Mouse (Mus musculus): Measurements from ENCODE around the gene Prlr. TPM values are rescaled to one million over a fixed set of nuclear protein-coding genes. Genes with fewer than 3 reads are reported as not detected.

The Prlr gene
- polyA plus RNA-seq, 1 experiment from 2014 or later: 2.5 TPM

DNA sequence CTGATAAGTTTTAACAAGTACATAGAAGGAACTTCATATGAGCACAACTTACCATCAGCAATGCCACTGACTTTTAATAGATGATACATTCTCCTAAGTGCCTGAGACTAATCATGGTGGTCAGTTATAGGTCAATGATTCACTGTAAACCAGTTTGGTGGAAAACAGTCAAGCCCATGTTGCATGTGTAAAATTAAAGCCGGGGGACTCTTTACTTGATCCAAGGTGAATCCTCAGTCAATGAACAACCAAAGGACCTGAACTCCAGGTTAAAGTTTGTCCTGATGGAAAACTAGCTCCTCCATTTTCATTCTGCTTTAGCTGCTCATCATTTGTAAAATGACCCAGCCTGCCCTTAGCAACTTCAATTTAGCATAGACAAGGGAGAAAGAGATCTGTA, 155.5 kb downstream of the Prlr start:
- WGBS: 93% methylated on average over 1 of the region's 1 CpGs
- no peak overlapping the region for H3K9ac ChIP-seq (ENCODE audit: low read length)
- ATAC-seq (ENCODE audit: low FRiP score, low TSS enrichment) (no peak), DNase-seq (ENCODE audit: low spot score) (no peak)
- no peaks in the 10 kb centered on the region for H3K36me3 ChIP-seq (ENCODE audit: control insufficient read depth, insufficient read depth, low read length)
- no peaks in the 10 kb centered on the region for H3K4me1 ChIP-seq (replicated peaks; ENCODE audit: control insufficient read depth, insufficient read depth)
- H3K27ac ChIP-seq (replicated peaks): no peak overlapping the region
- H3K4me3 ChIP-seq (ENCODE audit: low read depth, low read length): no peak overlapping the region
- H3K9me3 ChIP-seq (ENCODE audit: control insufficient read depth, low read length): no peaks in the 10 kb centered on the region
- H3K4me2 ChIP-seq (replicated peaks; ENCODE audit: low read depth): no peak overlapping the region
- H3K27me3 ChIP-seq (ENCODE audit: control insufficient read depth, insufficient read depth, low read length): no peaks in the 10 kb centered on the region
- TF ChIP-seq EP300 (optimal IDR thresholded peaks at IDR 0.05): no peak
- no peak for TF ChIP-seq CTCF (IDR thresholded peaks at IDR 0.05; ENCODE audit: low read depth)

DNA sequence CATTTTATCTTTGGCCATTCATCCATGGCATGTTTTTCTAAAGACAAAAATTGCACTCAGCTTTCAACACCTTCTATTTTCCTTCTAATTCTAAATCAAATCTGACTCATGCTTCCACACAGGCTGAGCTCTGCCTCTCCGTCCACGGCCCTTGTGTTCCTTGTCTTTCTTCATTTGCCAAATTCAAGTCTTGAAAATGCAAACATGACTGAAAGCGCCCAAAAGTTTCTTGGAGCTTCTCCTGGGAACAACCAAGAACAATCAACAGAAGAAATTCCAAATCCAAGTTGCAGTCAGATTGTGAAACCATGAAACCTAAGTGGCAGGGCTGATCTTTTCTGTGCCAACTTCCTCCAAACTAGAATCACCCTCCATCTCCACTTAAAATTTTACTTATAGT, 161.6 kb downstream of the Prlr start:
- Histone ChIP-seq H3K27me3 (ENCODE audit: control insufficient read depth, insufficient read depth, low read length) (no peaks in the 10 kb centered on the region), H3K36me3 (ENCODE audit: control insufficient read depth, insufficient read depth, low read length) (no peaks in the 10 kb centered on the region), H3K9ac (ENCODE audit: low read length) (no peak overlapping the region), H3K4me1 (replicated peaks; ENCODE audit: control insufficient read depth, insufficient read depth) (no peaks in the 10 kb centered on the region), H3K9me3 (ENCODE audit: control insufficient read depth, low read length) (no peaks in the 10 kb centered on the region), H3K27ac (replicated peaks) (no peak overlapping the region), H3K4me2 (replicated peaks; ENCODE audit: low read depth) (no peak overlapping the region), H3K4me3 (ENCODE audit: low read depth, low read length) (no peak overlapping the region)
- 49% methylated on average over 3 of the region's 3 CpGs for WGBS
- ATAC-seq (ENCODE audit: low FRiP score, low TSS enrichment) (no peak), DNase-seq (ENCODE audit: low spot score) (no peak)
- no peak for TF ChIP-seq EP300 (optimal IDR thresholded peaks at IDR 0.05)
- no peak for TF ChIP-seq CTCF (IDR thresholded peaks at IDR 0.05; ENCODE audit: low read depth)

DNA sequence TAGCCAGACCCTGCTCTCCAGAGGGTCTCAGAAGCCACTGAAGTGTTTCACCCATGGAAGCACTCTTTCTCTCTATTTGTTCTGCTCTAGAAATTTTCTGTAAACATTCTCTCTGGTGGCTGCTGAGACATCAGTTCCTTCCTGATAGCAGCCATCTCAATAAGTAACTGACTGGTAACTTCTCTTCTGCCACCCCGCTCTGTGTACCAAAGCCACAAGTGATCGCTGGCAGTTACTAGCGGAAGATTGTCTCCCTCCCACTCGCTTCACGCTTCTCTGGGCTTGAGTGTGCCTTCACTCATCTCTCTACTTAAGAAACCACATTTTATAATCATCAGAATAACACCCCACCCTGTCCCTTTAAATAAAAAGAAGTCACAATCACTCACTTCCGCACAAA, 170.0 kb downstream of the Prlr start:
- no peak for TF ChIP-seq EP300 (optimal IDR thresholded peaks at IDR 0.05)
- TF ChIP-seq CTCF (IDR thresholded peaks at IDR 0.05; ENCODE audit: low read depth): no peak
- Histone ChIP-seq H3K27me3 (ENCODE audit: control insufficient read depth, insufficient read depth, low read length) (no peaks in the 10 kb centered on the region), H3K27ac (replicated peaks) (no peak overlapping the region), H3K4me2 (replicated peaks; ENCODE audit: low read depth) (no peak overlapping the region), H3K9ac (ENCODE audit: low read length) (no peak overlapping the region), H3K4me1 (replicated peaks; ENCODE audit: control insufficient read depth, insufficient read depth) (no peaks in the 10 kb centered on the region), H3K9me3 (ENCODE audit: control insufficient read depth, low read length) (no peaks in the 10 kb centered on the region), H3K36me3 (ENCODE audit: control insufficient read depth, insufficient read depth, low read length) (no peaks in the 10 kb centered on the region), H3K4me3 (ENCODE audit: low read depth, low read length) (no peak overlapping the region)
- DNase-seq (ENCODE audit: low spot score) (no peak), ATAC-seq (ENCODE audit: low FRiP score, low TSS enrichment) (no peak)
- WGBS: 87% methylated on average over 6 of the region's 6 CpGs

DNA sequence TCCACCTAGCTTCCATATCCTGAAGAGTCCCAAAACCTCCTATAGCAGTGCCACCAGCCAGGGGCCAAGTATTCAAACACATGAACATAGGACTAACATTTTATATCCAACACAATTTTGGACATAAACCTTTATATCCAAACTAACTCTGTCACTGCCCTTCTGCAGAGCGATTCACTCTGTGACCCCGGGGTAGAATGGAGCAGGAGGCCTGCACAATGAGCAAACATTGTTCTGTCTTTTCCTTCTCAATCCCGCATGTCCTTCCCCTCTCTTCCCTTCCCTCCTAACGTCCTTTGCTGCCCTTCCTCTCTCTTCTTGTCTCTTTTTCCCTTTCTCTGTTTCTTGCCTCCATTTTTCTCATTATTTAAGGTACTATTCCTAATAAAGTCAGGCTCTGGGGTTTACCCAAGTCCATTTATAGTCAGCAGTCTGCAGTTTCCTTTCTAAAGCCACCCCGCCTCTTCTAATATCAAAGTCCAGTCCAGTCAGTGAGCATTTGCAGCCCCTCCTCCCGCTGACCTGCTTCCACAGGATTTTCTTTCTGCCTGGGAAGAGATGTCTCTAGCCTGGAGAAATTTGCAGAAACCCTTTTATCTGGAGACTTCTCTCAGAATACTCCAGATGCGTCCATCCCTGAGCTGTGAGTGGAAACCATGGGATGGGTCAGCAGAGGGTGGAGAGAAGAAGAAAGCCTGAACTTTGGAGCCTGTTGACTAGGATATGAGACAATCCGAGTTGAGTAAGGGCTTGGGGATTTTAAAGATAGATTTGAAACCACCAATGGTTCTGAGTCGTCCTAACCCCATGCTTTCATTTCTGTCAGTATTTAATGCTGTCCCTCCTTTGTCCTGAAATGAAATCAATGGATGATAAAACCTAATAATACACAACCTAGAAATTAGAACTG, 181.3 kb downstream of the Prlr start, which contains the start of gene Agxt2:
Gene Agxt2 (plus strand): TSS at position 494 of the 910 bp plus-strand sequence.
- no peaks in the 10 kb centered on the region for H3K9me3 ChIP-seq (ENCODE audit: control insufficient read depth, low read length)
- no peak within 1 kb of the TSS for H3K4me2 ChIP-seq (replicated peaks; ENCODE audit: low read depth)
- H3K27ac ChIP-seq (replicated peaks): no peak within 1 kb of the TSS
- no peak within 1 kb of the TSS for H3K4me3 ChIP-seq (ENCODE audit: low read depth, low read length)
- ATAC-seq (ENCODE audit: low FRiP score, low TSS enrichment) (no peak), DNase-seq (ENCODE audit: low spot score) (peak; percentile 23)
- no peaks in the 10 kb centered on the region for H3K4me1 ChIP-seq (replicated peaks; ENCODE audit: control insufficient read depth, insufficient read depth)
- no peaks in the 10 kb centered on the region for H3K36me3 ChIP-seq (ENCODE audit: control insufficient read depth, insufficient read depth, low read length)
- H3K27me3 ChIP-seq (ENCODE audit: control insufficient read depth, insufficient read depth, low read length): no peaks in the 10 kb centered on the region
- TF ChIP-seq EP300 (optimal IDR thresholded peaks at IDR 0.05): no peak
- TF ChIP-seq CTCF (IDR thresholded peaks at IDR 0.05; ENCODE audit: low read depth): no peak
- no peak within 1 kb of the TSS for H3K9ac ChIP-seq (ENCODE audit: low read length)
- 65% methylated on average over 9 of the region's 9 CpGs for WGBS

DNA sequence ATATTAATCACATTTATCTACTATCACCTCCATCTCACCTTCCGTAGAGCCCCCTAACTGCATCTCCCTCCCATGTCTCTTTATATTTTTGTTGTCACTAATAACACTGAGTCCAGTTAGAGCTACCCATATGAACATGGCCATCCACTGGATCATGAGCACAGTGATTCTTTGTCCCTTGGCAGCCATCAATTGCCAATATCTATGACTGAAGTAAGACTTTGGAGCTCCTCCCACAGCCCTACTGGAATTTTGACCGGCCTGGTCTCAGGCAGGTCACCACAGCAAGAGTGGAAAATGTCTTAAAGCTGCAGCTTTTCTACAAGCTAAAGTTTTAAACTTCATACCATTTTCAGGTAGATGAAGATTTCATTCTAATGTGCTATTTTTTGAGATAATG, 189.3 kb downstream of the Prlr start:
- Histone ChIP-seq H3K4me2 (replicated peaks; ENCODE audit: low read depth) (no peak overlapping the region), H3K36me3 (ENCODE audit: control insufficient read depth, insufficient read depth, low read length) (no peaks in the 10 kb centered on the region), H3K4me3 (ENCODE audit: low read depth, low read length) (no peak overlapping the region), H3K27me3 (ENCODE audit: control insufficient read depth, insufficient read depth, low read length) (no peaks in the 10 kb centered on the region), H3K9me3 (ENCODE audit: control insufficient read depth, low read length) (no peaks in the 10 kb centered on the region), H3K27ac (replicated peaks) (no peak overlapping the region), H3K4me1 (replicated peaks; ENCODE audit: control insufficient read depth, insufficient read depth) (no peaks in the 10 kb centered on the region), H3K9ac (ENCODE audit: low read length) (no peak overlapping the region)
- 92% methylated on average over 2 of the region's 2 CpGs for WGBS
- ATAC-seq (ENCODE audit: low FRiP score, low TSS enrichment) (no peak), DNase-seq (ENCODE audit: low spot score) (no peak)
- TF ChIP-seq CTCF (IDR thresholded peaks at IDR 0.05; ENCODE audit: low read depth): no peak
- TF ChIP-seq EP300 (optimal IDR thresholded peaks at IDR 0.05): no peak

DNA sequence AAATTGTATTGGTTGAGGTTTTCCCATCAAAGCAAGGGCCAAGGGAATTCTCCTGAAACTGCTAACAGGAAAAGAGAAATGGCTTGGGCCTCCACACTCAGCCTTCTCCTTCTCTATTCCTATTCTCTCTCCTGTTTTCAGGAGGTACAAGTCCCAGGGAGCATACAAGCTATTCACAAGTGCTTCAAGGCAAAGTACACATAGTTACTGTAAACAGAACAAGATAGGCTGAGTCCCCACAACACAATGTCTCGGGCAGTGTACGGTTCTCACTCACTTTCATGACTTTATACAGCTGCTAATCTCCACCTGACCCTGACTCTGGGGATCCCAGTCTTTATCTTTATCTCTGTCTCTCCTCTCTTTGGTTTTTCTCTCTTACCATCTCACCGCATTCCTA, 198.4 kb downstream of the Prlr start:
- no peak overlapping the region for H3K4me2 ChIP-seq (replicated peaks; ENCODE audit: low read depth)
- H3K9ac ChIP-seq (ENCODE audit: low read length): no peak overlapping the region
- TF ChIP-seq EP300 (optimal IDR thresholded peaks at IDR 0.05) (no peak), CTCF (IDR thresholded peaks at IDR 0.05; ENCODE audit: low read depth) (no peak)
- H3K27ac ChIP-seq (replicated peaks): no peak overlapping the region
- H3K27me3 ChIP-seq (ENCODE audit: control insufficient read depth, insufficient read depth, low read length): no peaks in the 10 kb centered on the region
- no peaks in the 10 kb centered on the region for H3K4me1 ChIP-seq (replicated peaks; ENCODE audit: control insufficient read depth, insufficient read depth)
- DNase-seq (ENCODE audit: low spot score) (no peak), ATAC-seq (ENCODE audit: low FRiP score, low TSS enrichment) (no peak)
- no peak overlapping the region for H3K4me3 ChIP-seq (ENCODE audit: low read depth, low read length)
- H3K9me3 ChIP-seq (ENCODE audit: control insufficient read depth, low read length): no peaks in the 10 kb centered on the region
- H3K36me3 ChIP-seq (ENCODE audit: control insufficient read depth, insufficient read depth, low read length): no peaks in the 10 kb centered on the region
- WGBS: 42% methylated on average over 3 of the region's 3 CpGs
